Mouse (Mus musculus) thymus, postnatal 10 days (tissue): ENCODE data around the gene Prokr1.
"Not testable (repeated sequence)": the region's sequence is repeated elsewhere in the genome, so short reads cannot be mapped to it uniquely, and the experiment has no call there.

Experiments used
- DNase-seq, 2 experiments: peaks; one replicate each; pipeline ENCODE4 v3.0.0; 2021; ENCODE audit warnings: low spot score in 2 of 2

Gene Prokr1

DNA sequence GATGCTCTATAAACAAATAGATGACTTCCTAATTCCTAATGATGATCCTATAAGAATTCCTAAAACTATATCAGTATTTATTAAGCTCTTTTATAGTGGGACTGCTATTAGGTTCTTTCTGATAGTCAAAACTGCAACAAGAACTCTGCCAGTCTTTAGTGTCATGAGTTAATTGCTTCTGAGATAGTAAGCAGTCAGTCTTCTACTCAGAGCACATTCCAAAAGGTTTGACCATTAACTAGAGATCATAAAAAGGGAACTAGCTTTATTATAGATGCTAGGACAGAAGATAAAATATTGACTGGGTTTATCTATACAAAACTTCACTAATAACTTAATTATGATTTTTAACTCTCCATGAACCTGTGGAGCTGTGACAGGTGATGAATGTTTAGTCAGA, 18.7 kb downstream of the Prokr1 start:
- not testable (repeated sequence) for DNase-seq

DNA sequence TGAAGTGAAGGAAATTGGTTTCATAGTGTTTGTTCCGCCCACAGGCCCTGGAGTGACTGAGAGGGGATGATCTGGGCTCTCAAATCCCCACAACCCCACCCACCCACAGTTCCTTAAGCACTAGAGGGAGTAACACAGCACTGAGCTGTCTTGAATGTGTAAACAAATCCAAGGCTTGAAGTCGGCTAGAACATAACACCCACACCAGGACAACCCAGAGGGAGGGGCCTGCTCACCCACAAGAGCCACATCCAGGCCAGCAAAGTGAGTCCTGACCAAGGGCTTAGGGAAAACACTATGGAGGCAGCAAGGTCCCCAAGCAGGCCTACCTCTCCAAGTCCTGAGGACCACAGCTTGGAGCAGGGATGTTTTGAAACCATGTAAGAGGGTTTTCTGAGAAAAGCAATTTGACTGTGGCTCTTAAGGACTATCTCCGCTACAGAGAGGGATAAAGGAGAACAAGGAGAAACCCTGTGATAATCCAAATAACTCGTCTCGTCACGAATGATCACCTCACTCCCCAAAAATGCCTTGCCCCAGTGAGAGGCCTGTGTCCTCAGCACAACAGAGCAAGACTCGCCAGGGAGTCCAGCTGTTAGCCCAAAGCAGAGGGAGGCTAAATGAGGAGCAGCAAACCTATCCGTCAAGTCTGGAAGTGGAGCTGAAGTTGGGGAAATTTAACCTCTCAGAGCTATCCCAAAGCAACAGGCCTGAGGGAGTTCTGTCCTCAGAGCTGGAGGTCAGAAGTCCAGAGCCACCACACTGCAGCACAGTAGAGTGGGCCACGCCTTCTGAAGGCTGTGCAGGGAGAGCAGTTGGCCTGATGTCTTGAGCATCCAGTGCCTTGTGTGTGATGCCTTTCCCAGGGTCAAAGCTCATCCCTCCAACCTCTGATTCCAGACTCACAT, 22.6 kb downstream of the Prokr1 start:
- DNase-seq = no peak

DNA sequence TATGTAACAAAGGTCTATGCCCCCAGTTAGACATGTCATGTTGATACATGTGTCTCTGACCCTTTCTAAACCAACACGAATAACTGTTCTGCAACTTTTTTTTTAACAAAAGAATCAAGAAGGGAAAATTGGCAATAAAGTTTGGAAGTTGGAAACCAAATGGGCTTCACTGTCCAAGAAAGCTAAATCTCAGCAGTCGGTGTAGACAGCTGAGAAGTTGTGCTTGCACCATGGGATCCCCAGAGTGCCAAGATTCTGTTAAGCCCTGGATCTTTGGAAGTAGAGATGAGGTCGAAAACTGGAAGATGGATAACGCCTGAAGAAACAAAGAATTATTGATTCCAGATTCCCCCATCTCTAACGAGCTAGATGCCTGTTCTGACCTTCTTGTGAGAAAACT, 25.4 kb downstream of the Prokr1 start:
- DNase-seq = no peak

DNA sequence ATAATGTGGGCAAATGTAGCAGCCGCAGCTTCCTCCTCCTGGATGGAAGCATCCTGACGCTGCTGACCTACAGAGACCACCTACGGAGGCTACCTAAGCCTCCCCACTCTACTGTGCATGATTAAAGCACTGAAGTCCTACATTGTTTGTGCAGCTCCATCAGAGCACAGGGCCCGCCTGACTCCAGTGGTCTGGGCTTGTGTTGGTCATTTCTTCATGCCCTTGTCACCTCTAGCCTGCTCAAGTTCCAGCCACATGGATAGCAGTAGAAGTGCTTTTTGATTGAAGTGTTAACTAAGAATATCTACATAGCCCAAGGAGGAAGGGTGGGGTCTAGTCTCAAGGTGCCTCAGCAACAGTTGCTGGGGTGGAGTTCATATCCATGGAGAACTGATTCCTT, 26.2 kb downstream of the Prokr1 start:
- no peak for DNase-seq

DNA sequence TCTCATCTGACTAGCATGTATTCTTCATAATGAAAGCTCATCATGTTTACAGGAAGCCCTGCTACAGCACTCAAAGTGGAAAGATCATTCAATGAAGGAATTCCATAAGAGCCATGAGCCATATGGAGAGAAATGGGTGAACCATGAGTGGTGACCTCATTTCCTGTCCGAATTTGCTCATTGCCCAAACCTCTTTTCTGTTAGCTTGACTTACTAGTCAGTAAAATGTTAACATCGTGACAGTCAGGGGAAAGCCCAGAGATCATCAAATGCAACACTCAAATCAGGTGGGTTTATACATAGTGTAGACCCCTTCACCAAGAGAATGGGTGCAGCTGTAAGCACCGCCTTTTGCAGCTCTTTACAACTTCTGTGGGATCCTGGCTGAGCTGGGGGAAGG, 36.8 kb downstream of the Prokr1 start:
- no peak for DNase-seq

DNA sequence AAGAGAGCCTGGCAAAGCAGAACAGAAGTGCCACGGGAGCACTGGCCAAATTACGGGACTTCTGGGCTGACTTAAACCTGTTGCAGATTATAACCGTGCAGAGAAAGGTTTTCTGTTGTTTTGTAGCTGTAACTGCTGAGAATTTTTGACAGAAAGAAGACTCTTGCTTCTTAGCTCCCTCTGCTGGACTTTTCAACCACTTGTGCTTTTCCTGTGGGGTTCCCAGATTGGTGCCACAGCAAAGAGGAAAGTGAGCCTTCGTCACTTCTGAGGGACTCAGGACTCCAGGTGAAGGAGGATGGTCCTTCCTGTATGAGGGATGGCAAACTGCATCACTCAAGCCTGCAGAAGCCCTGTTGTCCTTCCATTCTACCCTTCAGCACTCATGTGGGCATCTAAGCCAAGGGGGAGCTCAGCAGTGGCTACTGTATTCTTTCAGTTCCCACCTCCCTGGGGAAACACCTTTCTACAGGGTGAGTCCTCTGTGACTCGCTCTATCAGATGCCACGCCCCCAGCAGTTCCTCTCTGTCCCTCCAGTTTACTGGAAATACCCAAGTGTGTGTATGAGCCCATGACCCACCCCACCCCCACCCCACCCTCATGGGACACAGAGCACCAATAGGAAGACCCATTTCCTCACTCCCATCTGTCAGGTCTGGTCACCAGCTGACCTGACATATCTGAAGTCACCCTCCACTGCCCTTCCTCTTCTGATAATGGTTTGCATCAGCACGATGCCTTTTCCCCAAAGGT, 38.3 kb downstream of the Prokr1 start:
- peak; percentile 20 to 68 for DNase-seq

DNA sequence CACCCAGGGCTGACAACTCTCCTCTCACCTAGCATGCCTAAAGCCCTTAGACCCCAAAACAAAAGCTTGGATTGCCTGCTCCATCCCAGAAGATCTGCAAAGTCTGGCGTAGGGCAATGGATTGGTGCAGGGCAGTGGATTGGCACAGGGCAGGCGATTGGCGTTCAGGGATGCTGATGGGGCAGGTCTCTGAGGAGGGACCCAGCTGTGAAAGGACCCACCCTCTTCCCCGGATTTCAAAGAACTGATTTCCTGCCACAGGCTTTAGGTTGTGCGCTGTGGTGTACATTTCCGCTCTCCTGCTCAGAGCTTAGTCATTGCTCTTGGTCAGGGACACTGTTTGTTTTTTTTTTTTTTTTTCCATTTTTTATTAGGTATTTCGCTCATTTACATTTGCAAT, 42.7 kb downstream of the Prokr1 start:
- peak; percentile 65 to 67 for DNase-seq

DNA sequence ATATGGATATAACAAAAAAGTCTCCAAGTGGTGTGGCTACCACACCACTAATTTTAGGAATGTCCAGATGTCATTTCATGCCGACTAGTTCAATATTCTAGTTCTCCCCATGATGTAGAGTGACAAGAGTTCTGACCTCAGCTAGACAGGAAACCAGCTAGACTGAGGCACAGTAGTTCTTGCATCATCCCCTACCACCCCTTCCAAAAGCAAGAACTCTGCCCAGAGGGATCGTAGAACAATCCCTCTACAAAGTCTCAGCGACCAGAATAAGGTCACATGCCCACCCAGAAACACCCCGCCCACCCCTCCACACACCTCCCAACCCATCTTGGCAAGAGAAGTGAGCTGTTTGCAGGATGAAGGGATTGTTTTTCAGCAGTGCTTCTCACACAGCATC, 43.1 kb downstream of the Prokr1 start:
- no peak for DNase-seq

DNA sequence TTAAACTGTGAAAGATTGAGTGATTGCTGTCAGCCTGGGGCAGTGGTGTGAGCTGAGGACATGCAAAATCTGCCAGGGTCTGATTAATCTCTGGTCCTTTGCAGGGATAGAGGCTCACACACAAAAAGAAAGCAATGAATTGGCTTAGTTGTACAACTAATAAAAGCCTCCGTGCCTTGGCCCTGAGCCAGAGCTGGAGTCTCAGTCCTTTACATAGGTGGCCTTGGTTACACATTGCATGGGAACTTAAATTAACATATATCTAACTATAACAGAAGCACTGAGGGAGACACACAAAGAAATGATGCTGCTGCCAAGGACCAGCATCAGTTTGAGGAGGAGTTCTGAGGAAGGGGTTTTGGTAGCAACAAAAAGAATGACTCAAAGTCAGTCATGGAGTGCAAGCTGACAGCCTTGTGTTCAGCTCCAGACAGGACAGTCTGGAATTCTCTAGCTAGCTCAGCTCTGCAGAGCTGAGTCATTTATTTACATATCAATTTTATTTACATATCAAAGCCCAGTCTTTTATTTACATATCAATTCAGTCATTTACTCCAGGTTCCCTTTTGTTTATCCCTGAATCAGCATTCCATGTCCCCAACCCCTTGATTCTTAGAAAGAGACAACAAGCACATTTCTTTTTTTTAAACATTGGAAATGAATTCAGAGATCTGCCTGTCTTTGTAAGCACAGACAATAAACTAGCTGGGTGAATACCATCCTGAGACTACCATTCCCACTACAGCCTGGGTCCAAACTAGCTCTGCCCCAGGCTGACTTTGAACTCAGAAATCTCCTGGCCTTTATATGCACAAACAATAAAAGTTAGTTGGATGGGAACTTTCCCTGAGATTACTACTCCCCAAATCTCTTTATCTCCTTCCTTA, 45.0 kb downstream of the Prokr1 start:
- no peak for DNase-seq

DNA sequence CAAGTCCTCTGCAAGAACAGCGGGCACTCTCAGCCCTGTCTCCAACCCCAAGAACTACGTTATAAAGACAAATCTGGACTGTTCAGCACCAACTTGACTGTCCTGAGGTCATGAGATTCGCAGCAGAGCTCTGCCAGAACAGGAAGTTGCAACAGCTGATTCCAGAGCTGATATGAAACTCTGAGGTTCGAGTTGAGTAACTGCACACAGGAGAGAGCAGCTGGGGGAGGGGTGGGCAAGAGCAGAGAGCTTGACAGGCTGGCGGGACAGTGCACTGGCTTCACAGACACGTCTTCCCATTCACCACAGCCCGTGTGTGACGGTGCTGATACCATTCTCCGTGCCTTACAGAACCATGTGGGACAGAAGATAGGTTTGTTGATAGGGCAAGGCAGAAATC, 48.5 kb downstream of the Prokr1 start:
- DNase-seq = peak; percentile 82 to 85

DNA sequence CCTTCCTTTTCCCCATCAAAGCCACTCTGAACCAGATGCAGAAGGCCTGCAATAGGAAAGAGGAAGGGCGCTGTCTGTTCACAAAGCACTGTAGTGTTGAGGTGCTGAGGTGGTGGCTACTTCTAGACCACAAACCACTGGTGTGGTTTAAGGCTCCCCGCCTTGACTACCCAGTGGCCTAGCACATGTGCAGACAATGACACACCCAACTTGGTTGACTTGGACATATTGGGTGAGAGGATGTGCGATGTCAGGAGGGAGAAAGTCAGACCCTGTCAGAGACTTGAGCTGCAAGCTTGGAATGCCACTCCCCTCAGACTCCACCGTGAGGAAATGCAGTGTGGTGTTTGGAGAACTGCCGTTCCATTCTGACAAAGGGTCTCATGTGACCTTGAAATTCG, 49.4 kb downstream of the Prokr1 start:
- DNase-seq = peak; percentile 32 to 44

DNA sequence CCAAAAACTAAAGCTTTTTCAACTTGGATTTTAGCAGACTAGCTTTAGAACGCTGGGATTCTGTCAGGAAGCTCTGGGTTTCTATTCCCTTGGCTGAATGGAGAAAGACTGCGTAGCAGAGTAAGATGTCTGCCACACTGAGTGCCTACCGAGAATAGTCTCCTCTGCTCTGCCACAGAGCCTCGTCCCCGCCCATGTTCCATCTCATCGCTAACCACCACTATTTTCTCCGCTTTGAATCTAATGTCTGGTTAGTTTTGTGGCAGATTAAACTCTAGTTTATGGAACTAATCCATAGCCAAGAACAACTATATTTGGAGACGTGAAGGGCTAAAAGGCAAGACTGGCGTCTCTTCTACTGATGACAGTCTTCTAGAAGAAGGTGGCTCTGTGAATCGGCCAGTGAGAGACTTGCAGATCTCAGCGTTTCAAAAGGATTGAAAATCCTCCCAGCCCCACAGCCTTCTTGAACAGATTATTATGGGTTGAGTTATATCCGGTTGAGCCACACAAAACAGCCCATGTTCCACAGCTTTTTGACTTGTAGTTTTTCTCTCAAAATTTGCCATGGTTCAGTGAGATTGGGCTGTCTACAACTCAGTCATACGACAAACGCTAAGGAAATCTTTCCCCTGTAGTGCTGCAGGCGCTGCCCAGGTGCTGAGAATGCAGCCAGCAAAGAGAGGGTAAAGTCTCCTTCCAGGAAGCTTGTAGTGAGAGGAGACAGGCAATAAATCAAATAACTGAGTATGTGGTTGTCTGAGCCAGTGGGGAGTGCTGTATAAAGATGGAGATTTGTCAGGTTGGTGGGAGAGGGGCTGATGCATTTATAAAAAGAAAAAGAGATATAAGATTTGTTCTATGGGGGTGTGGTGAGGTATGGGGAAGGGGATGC, 51.9 kb downstream of the Prokr1 start:
- DNase-seq = no peak

DNA sequence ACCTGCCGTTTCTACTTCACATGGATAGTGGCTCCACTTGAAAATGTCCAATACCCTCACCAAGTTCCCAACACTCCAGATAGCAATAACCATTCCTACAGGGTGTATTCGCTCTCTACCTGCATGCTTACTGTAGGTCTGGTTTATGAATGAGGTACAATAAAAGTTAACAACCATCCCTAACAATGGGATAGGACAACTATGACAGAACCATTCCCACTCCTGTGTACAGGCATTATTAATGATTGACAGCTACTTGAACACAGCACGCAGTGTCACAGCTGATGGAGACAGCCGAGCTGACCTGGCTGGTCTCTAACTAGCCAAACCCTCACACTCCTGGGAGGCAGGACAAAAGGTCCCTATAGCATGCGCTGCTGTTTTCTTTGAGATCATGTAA, 52.9 kb downstream of the Prokr1 start:
- no peak for DNase-seq

DNA sequence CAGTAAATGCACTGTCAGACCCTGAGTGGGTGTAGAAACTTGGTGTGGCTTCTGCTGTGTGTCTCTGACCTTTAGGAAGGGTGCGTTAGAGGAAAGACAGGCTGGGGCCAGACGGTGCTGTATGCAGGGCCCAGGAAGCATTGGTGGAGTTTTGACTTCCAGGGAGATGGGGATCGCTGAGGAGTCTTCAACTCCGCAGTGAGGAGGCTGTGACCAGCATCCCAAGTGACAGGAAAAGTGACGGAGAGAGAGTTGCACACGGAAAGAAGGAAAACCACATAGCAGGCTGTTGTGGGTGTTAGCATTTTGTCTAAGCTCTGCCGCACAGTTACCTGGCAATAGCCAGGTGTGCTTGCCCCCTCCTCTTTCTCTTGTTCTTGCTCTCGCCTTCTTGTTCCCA, 54.3 kb downstream of the Prokr1 start:
- no peak for DNase-seq

DNA sequence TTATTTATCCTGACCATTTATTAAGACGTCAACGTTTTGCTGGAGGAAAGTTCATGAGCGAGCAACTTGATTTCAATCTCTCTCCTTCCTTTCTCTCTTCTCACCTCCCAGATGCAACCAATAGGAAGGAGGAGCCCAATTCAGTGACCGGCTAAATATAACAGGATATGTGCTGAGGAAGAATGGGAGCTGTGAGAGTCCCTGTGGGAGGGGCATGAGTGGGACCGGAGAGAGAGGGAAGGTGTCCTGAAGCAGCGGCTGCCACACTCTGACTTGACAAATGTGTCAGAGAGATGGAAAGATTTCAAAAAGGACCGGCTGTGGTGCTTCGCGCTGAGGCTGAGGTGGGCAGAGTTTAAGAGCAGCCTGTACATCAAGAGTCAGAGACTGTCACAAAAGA, 54.9 kb downstream of the Prokr1 start:
- DNase-seq = peak in 1 of 2 experiments; percentile 26

DNA sequence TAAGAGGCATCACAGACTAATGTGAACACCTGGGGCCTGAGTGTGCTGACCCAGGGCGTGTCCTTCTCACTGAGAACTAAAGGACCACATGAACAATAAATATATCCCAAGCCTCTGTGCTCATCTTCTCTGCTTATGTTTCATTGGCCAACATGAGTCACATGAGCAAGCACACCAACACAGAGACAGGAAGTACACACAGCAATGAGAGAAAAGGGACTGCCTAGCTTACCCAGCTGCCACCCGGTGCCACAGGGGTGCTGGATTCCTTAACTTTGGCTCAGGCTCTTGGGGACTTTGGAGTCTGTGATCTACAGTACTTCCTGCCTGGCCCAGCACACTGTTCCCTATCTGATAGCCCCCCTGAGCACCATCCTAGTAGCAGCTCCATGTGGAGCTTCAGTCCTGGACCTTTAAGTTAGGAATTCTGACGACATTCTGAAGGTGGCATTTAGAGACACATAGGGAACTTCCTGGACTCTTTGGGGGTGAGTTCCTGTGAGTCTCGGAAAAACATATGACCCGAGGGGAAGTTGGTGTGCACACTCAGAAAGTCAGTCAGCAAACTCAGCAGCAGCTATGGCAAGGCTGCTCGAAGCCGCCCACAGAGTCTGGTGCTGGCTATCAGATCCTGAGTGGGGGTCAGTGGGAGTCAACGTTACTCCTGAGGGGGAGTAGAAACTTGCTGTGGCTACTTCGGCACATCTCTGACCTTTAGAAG, 55.5 kb downstream of the Prokr1 start:
- DNase-seq = peak; percentile 42 to 57

DNA sequence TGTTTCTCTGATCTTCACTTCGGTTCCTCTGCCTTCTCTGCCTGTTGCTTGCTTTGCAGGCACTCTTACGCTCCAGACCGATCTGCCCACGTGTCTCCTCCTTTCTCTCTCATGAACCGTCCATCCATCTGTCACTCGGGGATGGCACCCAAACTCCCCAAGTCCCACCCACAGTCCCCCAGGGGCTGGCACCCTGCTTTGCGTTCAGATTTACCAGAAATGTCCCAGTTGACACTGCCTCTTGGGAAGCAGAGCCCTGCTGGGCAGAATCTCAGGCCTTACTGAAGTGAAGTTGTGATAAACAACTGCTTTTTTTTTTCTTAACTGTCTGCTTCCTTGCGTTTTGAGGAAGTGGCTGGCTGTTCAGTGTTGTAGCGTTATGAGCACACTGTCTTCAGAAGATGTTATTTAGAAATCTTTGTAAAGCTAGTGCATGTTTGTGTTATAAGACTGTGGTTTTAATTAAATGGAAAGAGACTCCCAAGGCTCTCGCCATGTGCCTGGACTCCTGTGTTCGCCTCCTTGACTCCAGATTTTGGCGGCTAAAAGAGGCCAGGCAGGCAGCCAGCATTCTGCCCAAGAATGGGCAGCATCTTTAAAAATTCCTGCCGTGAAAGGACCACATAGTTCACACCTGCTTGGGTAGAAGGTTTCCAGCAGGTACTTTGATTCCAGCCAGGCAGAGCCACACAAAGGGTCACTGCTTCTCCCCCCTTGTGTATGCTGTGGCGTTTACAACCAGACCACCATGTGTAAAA, 57.4 kb downstream of the Prokr1 start, which contains the start of gene Arhgap25:
TSS of gene Arhgap25 (minus strand) at position 307 of the 758 bp plus-strand sequence.
- peak; percentile 55 to 70 for DNase-seq

DNA sequence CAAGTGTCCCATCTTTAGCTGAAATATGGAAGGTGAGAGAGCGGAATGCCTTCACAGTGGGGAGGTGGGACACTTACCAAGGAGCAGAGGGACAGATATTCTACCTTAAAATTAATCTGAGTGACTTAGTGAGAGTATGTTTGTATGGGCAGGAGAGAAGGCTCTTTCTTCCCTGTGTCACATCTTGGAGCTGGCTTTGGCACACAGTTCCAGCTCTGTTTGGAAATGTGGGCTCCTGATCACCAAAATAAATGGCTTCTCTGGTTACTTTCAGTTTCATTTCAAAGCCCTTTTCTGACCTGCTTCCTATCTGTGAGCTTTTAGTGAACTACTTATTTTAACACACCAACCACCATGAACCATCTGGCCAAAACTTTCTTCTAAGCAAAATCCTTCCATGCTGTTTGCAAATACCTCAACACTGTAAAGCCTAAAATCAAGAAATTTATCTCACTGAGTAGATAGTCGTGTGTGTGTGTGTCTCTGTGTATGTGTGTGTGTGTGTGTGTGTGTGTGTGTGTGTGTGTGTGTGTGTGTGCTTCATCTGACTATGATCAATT, 59.0 kb downstream of the Prokr1 start:
- DNase-seq = no peak

DNA sequence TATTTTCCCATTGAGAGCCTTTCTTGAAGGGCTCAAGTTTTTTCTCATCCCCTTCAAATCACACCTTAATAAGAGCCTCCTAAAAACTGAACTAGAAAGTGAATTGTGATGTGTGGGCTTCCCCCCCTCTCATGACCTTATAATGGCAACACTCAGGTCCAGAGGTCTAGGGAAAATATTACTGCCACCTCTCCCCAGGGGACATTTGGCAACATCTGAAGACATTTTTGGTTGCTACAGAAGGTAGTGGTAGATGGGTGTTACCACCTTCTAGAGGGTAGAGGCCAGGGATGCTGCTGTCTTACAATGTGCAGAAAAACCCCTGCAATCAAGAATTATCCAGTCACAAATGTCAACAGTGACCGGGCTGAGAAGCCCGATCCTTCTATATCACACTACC, 60.2 kb downstream of the Prokr1 start:
- no peak for DNase-seq
